Mouse (Mus musculus): ENCODE results near the gene Psmc2.

DNA sequence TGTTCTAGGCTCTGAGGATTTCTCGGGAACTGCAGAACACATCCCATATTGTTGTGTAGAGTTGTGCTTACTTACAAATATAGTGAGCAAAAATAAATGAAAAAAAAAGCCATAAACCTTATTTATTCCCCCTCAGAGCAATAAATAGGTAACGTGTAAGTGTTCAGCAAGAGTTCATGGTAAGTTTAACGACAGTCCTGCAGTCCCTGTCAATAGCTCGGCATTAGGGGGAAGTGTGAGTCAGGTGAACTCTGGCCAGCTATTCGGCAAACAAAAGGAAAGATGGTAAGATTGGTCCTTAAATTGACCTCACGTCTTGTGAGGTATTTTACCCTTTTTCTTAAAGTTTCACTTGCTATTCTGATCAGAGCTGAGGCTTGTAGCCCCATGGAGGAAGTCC is 62.4 kb downstream of the Psmc2 start:
- TF ChIP-seq CTCF (IDR thresholded peaks at IDR 0.05 in 2 of 3, conservative IDR thresholded peaks at IDR 0.05 in 1 of 3; ENCODE audit: control insufficient read depth in 1 of 3, insufficient read depth in 1 of 3, low read depth in 2 of 3, low read length in 3 of 3, poor library complexity in 1 of 3, severe bottlenecking in 1 of 3) (no peak), TBP (IDR thresholded peaks at IDR 0.05; ENCODE audit: low read depth, low read length) (no peak), SIN3A (IDR thresholded peaks at IDR 0.05; ENCODE audit: low read length) (no peak), EP300 (IDR thresholded peaks at IDR 0.05; ENCODE audit: low read depth in 1 of 2, low read length in 2 of 2) (no peak), ZNF384 (IDR thresholded peaks at IDR 0.05; ENCODE audit: low read depth, low read length) (no peak), CHD2 (IDR thresholded peaks at IDR 0.05; ENCODE audit: low read length) (no peak), MAFK (IDR thresholded peaks at IDR 0.05; ENCODE audit: borderline replicate concordance, low read depth, low read length) (no peak), CHD1 (IDR thresholded peaks at IDR 0.05; ENCODE audit: low read depth, low read length) (no peak), TCF12 (IDR thresholded peaks at IDR 0.05; ENCODE audit: low read depth, low read length) (no peak), POLR2A (IDR thresholded peaks at IDR 0.05; ENCODE audit: control insufficient read depth in 1 of 2, insufficient read depth in 1 of 2, low read depth in 1 of 2, low read length in 2 of 2, poor library complexity in 1 of 2) (no peak), UBTF (IDR thresholded peaks at IDR 0.05; ENCODE audit: borderline replicate concordance, insufficient read depth, low read depth, low read length) (no peak), RCOR1 (IDR thresholded peaks at IDR 0.05; ENCODE audit: low read depth, low read length) (no peak), GATA1 (IDR thresholded peaks at IDR 0.05; ENCODE audit: low read depth, low read length) (no peak), POLR2AphosphoS2 (IDR thresholded peaks at IDR 0.05; ENCODE audit: low read length) (no peak)

Data from MEL (cell line).